Mouse (Mus musculus) CD4-positive, CD25-positive, alpha-beta regulatory T cell, adult 2 months (primary cell): ENCODE data around the gene Nxn.

Source experiments
- DNase-seq: peaks from one replicate; pipeline ENCODE4 v3.0.0-alpha.2; 2012; ENCODE audit warnings: low read depth, low spot score

Gene Nxn

GRCm38 (mm10) chr11:76332240-76332639 lies 66.7 kb downstream of the Nxn start:
- DNase-seq, result no peak

- no peak for DNase-seq
These were observed 70.2 kb downstream of the Nxn start for GRCm38 (mm10) chr11:76328522-76329290.

DNA sequence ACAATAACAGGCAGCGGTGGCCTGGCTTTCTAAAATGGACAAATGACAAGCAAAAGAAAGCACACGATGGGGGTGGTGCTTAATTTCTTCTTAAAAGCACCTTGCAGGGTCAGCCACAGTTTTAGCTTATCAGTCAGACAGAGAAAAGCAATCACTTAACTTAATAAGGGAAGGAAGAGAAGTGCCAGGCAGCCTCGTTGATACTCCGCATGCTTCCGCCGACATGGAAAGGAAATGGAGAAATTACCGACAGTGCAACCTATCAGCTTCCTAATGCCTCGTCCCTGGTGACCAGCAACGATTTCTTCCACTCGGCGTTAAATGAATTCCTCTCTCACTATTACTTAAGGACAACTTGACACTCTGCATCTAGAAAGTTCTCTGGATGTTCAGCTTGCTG lies 70.9 kb downstream of the Nxn start:
- no peak for DNase-seq

- DNase-seq, result no peak
These were observed 72.3 kb downstream of the Nxn start for GRCm38 (mm10) chr11:76326672-76327071.

DNA sequence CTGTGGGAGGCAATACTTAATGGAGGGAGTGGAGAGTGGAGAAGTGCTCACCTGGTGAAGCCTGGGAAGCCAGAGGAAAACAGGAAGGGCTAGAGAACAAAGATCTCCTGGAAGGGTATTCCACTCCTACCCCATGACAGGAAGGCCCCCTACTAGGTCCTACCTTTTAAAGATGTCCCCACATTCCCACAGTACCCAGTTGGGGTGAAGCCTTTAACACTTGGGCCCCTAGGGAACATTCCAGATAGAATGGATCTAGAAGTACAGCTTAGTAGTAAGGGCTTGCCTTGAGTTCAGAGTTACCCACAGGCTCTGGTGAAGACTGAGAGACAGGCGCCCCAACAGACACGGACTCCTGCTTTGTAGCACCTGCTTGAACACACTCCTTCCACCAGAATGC lies 72.9 kb downstream of the Nxn start:
- no peak for DNase-seq

DNA sequence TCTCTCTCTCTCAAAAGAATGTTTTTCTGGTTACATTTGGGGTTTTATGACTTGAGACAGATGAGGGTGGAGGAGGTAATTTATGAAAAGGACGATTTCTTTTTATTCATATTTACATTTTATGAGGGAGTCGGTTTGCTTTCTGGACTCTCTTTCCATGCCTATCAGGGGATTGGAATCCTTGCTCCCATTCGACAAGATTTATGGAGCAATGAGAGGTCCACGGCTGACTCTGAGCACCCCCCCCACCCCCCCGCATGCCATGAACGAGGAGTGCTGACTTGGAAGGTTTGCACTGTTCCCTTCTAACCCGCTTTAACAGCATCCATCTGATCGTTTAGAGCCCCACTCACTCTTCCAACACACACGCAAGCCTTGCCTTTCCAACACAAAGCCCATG lies 74.1 kb downstream of the Nxn start:
- no peak for DNase-seq

GRCm38 (mm10) chr11:76324207-76324606 lies 74.7 kb downstream of the Nxn start:
- no peak for DNase-seq

DNA sequence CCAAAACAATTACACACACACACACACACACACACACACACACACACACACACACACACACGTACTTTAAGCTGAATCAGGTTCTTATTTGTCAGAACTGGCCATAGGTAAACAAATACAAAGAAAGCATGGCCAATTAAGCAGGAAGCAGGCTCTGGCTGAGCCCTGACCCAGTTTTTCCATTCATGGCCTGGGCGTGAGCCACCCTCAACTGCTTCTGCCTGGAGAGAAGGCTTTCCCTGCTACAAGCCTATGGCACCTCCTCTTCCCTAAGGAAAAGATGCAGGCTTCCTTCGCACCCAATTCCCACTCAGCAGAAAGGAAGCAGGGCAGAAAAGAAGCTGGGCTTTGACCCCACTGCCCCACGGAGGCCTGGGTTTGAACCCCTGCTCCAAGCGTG lies 76.0 kb downstream of the Nxn start:
- DNase-seq, result no peak

- no peak for DNase-seq
These were observed 76.9 kb downstream of the Nxn start for GRCm38 (mm10) chr11:76322081-76322480.

- DNase-seq, result no peak
These were observed 78.5 kb downstream of the Nxn start for GRCm38 (mm10) chr11:76320475-76320874.

GRCm38 (mm10) chr11:76319714-76320435 lies 79.1 kb downstream of the Nxn start:
- no peak for DNase-seq

DNA sequence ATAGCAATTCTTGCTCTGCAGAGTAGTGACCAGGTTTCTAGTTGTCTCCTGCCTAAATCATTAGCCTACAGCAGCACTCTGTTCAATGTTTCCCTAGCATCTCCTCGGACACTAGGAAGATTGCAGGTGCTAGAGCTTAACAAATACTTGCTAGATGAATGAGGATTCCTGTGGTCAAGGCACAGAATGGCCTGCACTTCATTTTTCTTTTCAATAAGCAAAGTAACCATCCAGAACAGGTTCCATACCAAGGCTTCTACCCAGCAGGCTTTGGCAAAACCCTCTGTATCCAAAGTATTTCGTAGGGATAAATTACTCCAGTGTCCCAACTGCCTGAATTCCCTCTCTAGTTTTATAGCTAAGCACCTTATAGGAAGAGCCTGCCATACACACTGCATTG lies 81.0 kb downstream of the Nxn start:
- DNase-seq, result no peak

GRCm38 (mm10) chr11:76315785-76316444 lies 83.0 kb downstream of the Nxn start:
- DNase-seq, result no peak

DNA sequence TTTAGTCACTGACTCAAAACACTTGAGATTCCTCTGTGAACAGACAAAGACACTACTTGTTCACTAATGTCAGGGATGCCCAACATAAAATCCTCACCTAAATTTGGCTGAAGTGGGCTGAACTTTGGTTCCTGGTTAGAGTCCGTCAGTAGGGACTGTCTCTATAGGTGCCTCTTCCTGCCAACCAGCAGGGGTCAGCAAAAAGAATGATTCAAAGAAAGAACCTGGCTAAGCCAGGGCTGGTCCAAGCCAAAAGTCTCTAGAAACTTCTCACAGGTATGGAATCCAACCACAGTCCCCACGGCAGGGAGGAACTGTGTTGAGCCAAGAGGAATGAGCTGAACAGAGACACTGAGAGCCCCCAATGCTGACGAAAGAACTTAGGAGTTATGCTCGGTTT lies 84.2 kb downstream of the Nxn start:
- peak; percentile 43 for DNase-seq

DNA sequence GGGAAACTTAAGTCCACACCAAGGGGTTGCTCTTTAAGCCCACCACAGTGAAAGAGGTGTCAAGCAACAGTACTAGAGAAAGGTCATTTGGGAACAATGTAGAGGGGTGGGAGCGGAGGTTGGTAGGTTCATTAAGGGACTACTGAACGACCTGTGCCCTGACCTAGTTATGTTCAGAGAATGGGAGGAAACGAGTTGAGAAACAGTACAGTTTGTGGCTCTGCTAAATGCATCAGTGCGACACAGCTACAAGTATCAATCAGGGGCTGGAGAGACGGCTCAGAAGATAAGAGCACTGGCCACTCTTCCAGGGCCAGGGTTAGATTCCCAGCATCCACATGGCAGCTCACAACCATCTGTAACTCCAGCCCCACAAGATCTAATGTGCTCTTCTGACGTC lies 84.8 kb downstream of the Nxn start:
- no peak for DNase-seq

GRCm38 (mm10) chr11:76312805-76313204 lies 86.1 kb downstream of the Nxn start:
- DNase-seq, result no peak

DNA sequence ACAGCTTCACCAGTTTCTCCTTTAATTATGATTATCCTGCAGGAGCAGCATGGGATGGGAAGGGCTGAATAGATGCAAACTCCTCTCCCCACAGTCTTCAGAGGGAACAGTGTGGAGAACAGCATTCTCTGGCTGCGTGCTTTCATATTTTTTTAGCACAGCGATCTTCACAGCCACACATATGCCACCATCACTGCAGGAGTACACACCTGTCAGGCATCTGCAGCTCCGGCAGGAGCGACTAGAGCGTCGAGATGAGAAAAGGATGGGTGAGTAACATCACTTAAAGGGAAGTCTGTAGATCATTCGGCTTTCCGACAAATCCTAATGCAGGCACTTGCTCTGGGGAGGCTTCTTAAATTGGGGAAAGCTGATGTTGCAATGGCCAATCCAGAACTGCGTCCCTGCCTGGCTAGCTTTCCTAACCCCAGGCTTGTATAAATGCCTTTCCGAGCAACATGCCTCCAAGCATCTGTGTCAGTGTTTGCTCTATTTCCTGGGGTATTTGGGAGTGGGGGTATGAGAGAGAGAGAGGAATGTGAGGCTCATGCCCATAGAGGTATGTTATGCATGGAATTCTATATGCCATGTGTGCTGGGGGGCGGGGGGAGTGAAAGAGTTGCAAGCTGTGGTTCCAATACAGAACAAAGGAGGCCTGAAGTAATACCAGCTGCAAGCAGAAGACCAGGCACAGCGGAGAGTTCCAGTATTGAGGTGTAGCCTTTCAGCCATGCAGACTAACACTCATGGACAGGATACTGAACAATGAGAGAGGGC lies 87.5 kb downstream of the Nxn start:
- no peak for DNase-seq

DNA sequence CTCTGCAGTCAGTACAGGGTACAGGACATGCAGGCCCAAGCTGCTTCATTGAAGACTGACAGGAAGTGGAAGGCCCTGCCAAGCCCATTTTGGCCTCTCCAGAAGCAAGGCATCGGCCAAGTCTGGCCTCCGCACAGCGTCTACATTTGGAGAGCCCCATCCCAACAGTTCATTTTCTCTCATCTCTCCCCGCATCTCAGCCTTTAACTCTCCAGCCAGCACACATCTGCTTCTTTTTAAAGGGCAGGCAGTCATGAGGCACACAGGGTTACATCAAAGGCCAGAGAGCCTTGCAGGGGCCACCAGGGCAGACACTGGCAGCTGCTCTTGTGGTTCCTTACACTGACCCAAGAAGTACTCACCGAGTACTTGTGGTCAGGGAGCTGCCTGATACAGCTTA lies 89.1 kb downstream of the Nxn start:
- DNase-seq, result no peak

GRCm38 (mm10) chr11:76309072-76309471 lies 89.9 kb downstream of the Nxn start:
- DNase-seq, result no peak

GRCm38 (mm10) chr11:76306769-76307168 lies 92.2 kb downstream of the Nxn start:
- DNase-seq, result no peak

GRCm38 (mm10) chr11:76305571-76305970 lies 93.4 kb downstream of the Nxn start:
- no peak for DNase-seq

DNA sequence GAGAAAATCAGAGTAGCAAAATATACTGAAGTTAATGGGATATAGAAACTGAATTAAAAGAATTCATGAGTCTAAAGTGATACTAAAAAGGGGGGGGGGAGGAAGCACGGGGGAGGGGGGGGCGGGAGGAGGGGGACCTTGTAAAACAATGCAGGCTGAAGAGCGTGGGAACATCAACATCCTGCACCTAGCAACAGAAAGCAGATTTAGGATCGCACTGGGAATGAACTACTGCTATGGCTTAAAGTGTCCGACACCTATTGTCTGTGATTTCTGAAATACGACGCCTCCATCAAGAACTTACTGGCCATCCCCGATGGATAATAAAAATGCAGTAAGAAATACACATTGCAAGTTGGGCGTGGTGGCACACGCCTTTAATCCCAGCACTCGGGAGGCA lies 95.6 kb downstream of the Nxn start:
- DNase-seq, result no peak
